Mouse (Mus musculus): Measurements from ENCODE around the gene Fyb. TPM values are rescaled to one million over a fixed set of nuclear protein-coding genes. Genes with fewer than 3 reads are reported as not detected.

Gene Fyb
- polyA plus RNA-seq, 1 experiment, result 129 TPM

DNA sequence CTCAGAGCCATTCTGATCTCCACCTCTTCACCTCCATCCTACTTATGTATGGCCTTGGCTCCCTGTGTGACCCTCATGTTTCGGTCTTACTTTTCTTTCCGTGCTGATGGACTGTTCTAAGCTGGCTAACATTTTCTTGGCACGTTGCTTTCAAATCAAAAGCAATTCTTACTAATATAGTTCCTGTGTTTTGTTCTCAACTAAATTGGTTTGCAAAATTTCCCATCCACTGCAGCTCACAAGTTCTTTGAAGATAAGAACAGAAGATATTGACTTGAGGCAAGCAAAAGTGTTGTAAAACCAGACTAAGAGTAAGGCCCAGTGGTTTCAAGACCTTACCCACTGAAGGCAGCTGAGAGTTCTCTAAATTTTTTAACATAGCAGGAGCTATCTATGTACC is 90.2 kb downstream of the Fyb start:
- Histone ChIP-seq H3K27me3 (ENCODE audit: control insufficient read depth, insufficient read depth, insufficient read length) (no peaks in the 10 kb centered on the region), H3K4me2 (ENCODE audit: low read depth) (no peak overlapping the region), H3K36me3 (ENCODE audit: control insufficient read depth, insufficient read depth) (no peaks in the 10 kb centered on the region), H3ac (ENCODE audit: control insufficient read depth, insufficient read length) (no peak overlapping the region), H3K79me2 (ENCODE audit: control insufficient read depth, insufficient read depth) (no peaks in the 10 kb centered on the region), H3K4me3 (no peak overlapping the region)
- TF ChIP-seq SRF (IDR thresholded peaks at IDR 0.05; ENCODE audit: control insufficient read depth, insufficient read length, low read depth), result no peak
- TF ChIP-seq MYOD1 (IDR thresholded peaks at IDR 0.05; ENCODE audit: control insufficient read depth in 1 of 3, insufficient read length in 2 of 3, low read depth in 2 of 3), result no peak
- no peak for TF ChIP-seq USF1 (IDR thresholded peaks at IDR 0.05; ENCODE audit: low read depth)
- no peak for TF ChIP-seq E2F4 (IDR thresholded peaks at IDR 0.05; ENCODE audit: insufficient read depth)
- no peak for TF ChIP-seq TCF12 (IDR thresholded peaks at IDR 0.05; ENCODE audit: insufficient read depth, poor library complexity, severe bottlenecking)
- no peak for TF ChIP-seq POLR2A (IDR thresholded peaks at IDR 0.05; ENCODE audit: insufficient read length, low read depth)
- no peak for TF ChIP-seq TCF3 (IDR thresholded peaks at IDR 0.05; ENCODE audit: insufficient read length, low read depth)
- TF ChIP-seq MYOG (IDR thresholded peaks at IDR 0.05; ENCODE audit: control insufficient read depth in 1 of 3, insufficient read depth in 1 of 3, insufficient read length in 2 of 3, low read depth in 2 of 3), result no peak
- no peak for TF ChIP-seq MAX (IDR thresholded peaks at IDR 0.05; ENCODE audit: low read depth)
- TF ChIP-seq REST (IDR thresholded peaks at IDR 0.05; ENCODE audit: insufficient read depth, insufficient read length), result no peak
- no peak for TF ChIP-seq POLR2AphosphoS2 (IDR thresholded peaks at IDR 0.05; ENCODE audit: insufficient read length, low read depth)
- TF ChIP-seq CEBPB (IDR thresholded peaks at IDR 0.05; ENCODE audit: insufficient read depth, poor library complexity, severe bottlenecking), result no peak

GRCm38 (mm10) chr15:6616382-6617149 is 93.9 kb downstream of the Fyb start:
- no peak overlapping the region for H3K4me3 ChIP-seq
- no peaks in the 10 kb centered on the region for H3K79me2 ChIP-seq (ENCODE audit: control insufficient read depth, insufficient read depth)
- no peaks in the 10 kb centered on the region for H3K36me3 ChIP-seq (ENCODE audit: control insufficient read depth, insufficient read depth)
- H3ac ChIP-seq (ENCODE audit: control insufficient read depth, insufficient read length), result no peak overlapping the region
- TF ChIP-seq REST (IDR thresholded peaks at IDR 0.05; ENCODE audit: insufficient read depth, insufficient read length) (no peak), MYOG (IDR thresholded peaks at IDR 0.05; ENCODE audit: control insufficient read depth in 1 of 3, insufficient read depth in 1 of 3, insufficient read length in 2 of 3, low read depth in 2 of 3) (no peak), E2F4 (IDR thresholded peaks at IDR 0.05; ENCODE audit: insufficient read depth) (no peak)
- H3K27me3 ChIP-seq (ENCODE audit: control insufficient read depth, insufficient read depth, insufficient read length), result no peaks in the 10 kb centered on the region
- no peak overlapping the region for H3K4me2 ChIP-seq (ENCODE audit: low read depth)

DNA sequence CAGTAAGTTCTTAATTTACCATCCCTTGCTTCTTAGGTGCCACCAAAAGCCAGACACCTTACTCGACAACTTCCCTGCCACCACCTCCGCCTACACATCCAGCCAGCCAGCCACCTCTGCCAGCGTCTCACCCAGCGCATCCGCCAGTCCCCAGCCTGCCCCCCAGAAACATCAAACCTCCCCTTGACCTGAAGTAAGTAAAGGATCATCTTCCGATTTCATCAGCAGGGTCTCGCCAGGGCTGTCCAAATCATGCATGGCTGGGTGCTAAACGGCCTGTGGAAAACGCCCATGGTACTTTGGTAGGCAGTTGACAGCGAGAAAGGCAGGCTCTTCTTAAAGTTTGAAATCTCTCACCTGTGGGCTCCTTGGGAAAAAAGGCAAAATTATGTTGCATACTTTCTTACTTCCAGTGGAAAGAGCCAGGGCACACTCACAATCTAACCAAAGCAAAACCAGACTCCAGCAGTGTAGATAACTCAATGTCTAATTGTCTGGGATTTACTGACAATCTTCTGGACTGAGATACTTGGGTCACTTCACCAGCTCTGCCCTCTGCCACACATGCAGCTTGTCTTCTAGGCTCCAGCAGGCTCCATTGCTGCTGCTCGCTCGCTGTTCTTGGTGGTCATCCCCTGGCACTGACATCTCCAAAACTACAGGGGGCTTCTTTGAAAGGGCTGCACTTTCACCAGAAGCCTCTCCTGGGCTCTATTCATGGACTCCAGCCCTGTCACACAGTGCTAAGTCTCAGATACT is 97.1 kb downstream of the Fyb start:
- no peak overlapping the region for H3K4me2 ChIP-seq (ENCODE audit: low read depth)
- H3K79me2 ChIP-seq (ENCODE audit: control insufficient read depth, insufficient read depth), result no peaks in the 10 kb centered on the region
- H3ac ChIP-seq (ENCODE audit: control insufficient read depth, insufficient read length), result no peak overlapping the region
- TF ChIP-seq MYOG (IDR thresholded peaks at IDR 0.05; ENCODE audit: control insufficient read depth in 1 of 3, insufficient read depth in 1 of 3, insufficient read length in 2 of 3, low read depth in 2 of 3), result no peak
- no peaks in the 10 kb centered on the region for H3K27me3 ChIP-seq (ENCODE audit: control insufficient read depth, insufficient read depth, insufficient read length)
- H3K4me3 ChIP-seq, result no peak overlapping the region
- no peaks in the 10 kb centered on the region for H3K36me3 ChIP-seq (ENCODE audit: control insufficient read depth, insufficient read depth)

- no peaks in the 10 kb centered on the region for H3K27me3 ChIP-seq (ENCODE audit: control insufficient read depth, insufficient read depth, insufficient read length)
- TF ChIP-seq REST (IDR thresholded peaks at IDR 0.05; ENCODE audit: insufficient read depth, insufficient read length), result no peak
- no peak for TF ChIP-seq E2F4 (IDR thresholded peaks at IDR 0.05; ENCODE audit: insufficient read depth)
- TF ChIP-seq USF1 (IDR thresholded peaks at IDR 0.05; ENCODE audit: low read depth), result no peak
- TF ChIP-seq MYOG (IDR thresholded peaks at IDR 0.05; ENCODE audit: control insufficient read depth in 1 of 3, insufficient read depth in 1 of 3, insufficient read length in 2 of 3, low read depth in 2 of 3), result no peak
- TF ChIP-seq MAX (IDR thresholded peaks at IDR 0.05; ENCODE audit: low read depth), result no peak
- no peak for TF ChIP-seq TCF3 (IDR thresholded peaks at IDR 0.05; ENCODE audit: insufficient read length, low read depth)
- TF ChIP-seq MYOD1 (IDR thresholded peaks at IDR 0.05; ENCODE audit: control insufficient read depth in 1 of 3, insufficient read length in 2 of 3, low read depth in 2 of 3), result no peak
- no peak overlapping the region for H3K4me2 ChIP-seq (ENCODE audit: low read depth)
- H3K4me3 ChIP-seq, result no peak overlapping the region
- H3K79me2 ChIP-seq (ENCODE audit: control insufficient read depth, insufficient read depth), result no peaks in the 10 kb centered on the region
- H3K36me3 ChIP-seq (ENCODE audit: control insufficient read depth, insufficient read depth), result no peaks in the 10 kb centered on the region
- no peak overlapping the region for H3ac ChIP-seq (ENCODE audit: control insufficient read depth, insufficient read length)
These were observed 99.9 kb downstream of the Fyb start for GRCm38 (mm10) chr15:6622512-6622911.

- Histone ChIP-seq H3ac (ENCODE audit: control insufficient read depth, insufficient read length) (no peak overlapping the region), H3K36me3 (ENCODE audit: control insufficient read depth, insufficient read depth) (no peaks in the 10 kb centered on the region), H3K27me3 (ENCODE audit: control insufficient read depth, insufficient read depth, insufficient read length) (no peaks in the 10 kb centered on the region), H3K4me3 (no peak overlapping the region), H3K4me2 (ENCODE audit: low read depth) (no peak overlapping the region), H3K79me2 (ENCODE audit: control insufficient read depth, insufficient read depth) (no peaks in the 10 kb centered on the region)
- no peak for TF ChIP-seq TCF12 (IDR thresholded peaks at IDR 0.05; ENCODE audit: insufficient read depth, poor library complexity, severe bottlenecking)
- TF ChIP-seq MAX (IDR thresholded peaks at IDR 0.05; ENCODE audit: low read depth), result no peak
- TF ChIP-seq TCF3 (IDR thresholded peaks at IDR 0.05; ENCODE audit: insufficient read length, low read depth), result no peak
- no peak for TF ChIP-seq POLR2AphosphoS2 (IDR thresholded peaks at IDR 0.05; ENCODE audit: insufficient read length, low read depth)
- no peak for TF ChIP-seq USF1 (IDR thresholded peaks at IDR 0.05; ENCODE audit: low read depth)
- no peak for TF ChIP-seq MYOG (IDR thresholded peaks at IDR 0.05; ENCODE audit: control insufficient read depth in 1 of 3, insufficient read depth in 1 of 3, insufficient read length in 2 of 3, low read depth in 2 of 3)
- no peak for TF ChIP-seq MYOD1 (IDR thresholded peaks at IDR 0.05; ENCODE audit: control insufficient read depth in 1 of 3, insufficient read length in 2 of 3, low read depth in 2 of 3)
- TF ChIP-seq SRF (IDR thresholded peaks at IDR 0.05; ENCODE audit: control insufficient read depth, insufficient read length, low read depth), result no peak
- no peak for TF ChIP-seq POLR2A (IDR thresholded peaks at IDR 0.05; ENCODE audit: insufficient read length, low read depth)
- no peak for TF ChIP-seq E2F4 (IDR thresholded peaks at IDR 0.05; ENCODE audit: insufficient read depth)
- no peak for TF ChIP-seq CEBPB (IDR thresholded peaks at IDR 0.05; ENCODE audit: insufficient read depth, poor library complexity, severe bottlenecking)
- no peak for TF ChIP-seq REST (IDR thresholded peaks at IDR 0.05; ENCODE audit: insufficient read depth, insufficient read length)
These were observed 101.0 kb downstream of the Fyb start for GRCm38 (mm10) chr15:6623529-6624228.

Data from myocyte (in vitro differentiated cells).